Mouse (Mus musculus): ENCODE data around the gene Rhox12.

Rhox12 gene

DNA sequence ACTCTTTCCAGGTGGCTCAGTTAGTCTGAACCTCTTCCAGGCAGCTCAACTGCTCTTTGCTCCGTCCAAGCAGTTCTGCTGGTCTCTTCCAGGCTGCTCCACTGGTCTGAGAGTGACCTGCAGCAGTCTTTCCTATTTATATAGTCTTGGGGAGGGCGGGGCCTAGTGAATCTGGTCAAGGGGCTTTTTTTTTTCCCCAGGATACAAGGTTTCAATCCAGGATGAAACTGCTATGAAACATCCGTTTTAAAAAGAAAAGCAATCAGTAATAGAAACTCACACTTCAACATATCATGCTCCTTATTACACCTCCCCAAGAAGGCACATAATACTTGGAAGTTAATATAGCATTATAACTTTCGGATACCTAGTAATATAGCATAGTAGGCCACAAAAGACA lies at the start of gene Rhox12:
Gene Rhox12, minus strand, starts transcription at position 101 of the 400 bp plus-strand sequence.
- DNase-seq (ENCODE audit: low read depth) = no peak

- DNase-seq (ENCODE audit: low read depth) = peak; percentile 48
Measured at GRCm38 (mm10) chrX:38159097-38159496, 48.4 kb upstream of the Rhox12 start.

- no peak for DNase-seq (ENCODE audit: low read depth)
Measured at GRCm38 (mm10) chrX:38121478-38121877, 10.8 kb upstream of the Rhox12 start.

- no peak for DNase-seq (ENCODE audit: low read depth)
Measured at GRCm38 (mm10) chrX:38120982-38121381, 10.3 kb upstream of the Rhox12 start, which contains the start of gene Rhox13. Rhox13 (plus strand) TSS chrX:38121219.

- DNase-seq (ENCODE audit: low read depth) = no peak
Measured at GRCm38 (mm10) chrX:38085041-38085440, 25.7 kb downstream of the Rhox12 start, which contains the start of gene Rhox11. Rhox11 (minus strand) TSS chrX:38085141.

DNA sequence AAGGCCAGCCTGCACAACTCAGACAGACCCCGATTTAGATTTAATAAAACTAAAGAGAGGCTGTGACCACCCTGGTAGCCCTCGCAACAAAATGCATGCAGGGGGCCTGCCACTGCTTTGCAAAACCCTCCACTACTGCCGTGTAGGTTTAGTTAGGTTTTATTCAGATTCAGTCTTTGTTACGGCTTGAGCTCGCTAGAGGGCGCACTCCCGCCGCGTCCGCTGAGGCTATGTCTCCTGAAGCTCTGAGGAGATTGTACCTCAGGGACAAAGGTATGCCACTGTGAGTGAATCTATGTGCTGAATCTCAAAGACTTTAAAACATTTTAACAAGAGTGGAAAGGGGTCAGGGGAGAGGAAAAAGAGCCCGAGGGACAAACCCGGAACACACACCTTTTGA lies 26.5 kb downstream of the Rhox12 start:
- peak; percentile 50 for DNase-seq (ENCODE audit: low read depth)

DNA sequence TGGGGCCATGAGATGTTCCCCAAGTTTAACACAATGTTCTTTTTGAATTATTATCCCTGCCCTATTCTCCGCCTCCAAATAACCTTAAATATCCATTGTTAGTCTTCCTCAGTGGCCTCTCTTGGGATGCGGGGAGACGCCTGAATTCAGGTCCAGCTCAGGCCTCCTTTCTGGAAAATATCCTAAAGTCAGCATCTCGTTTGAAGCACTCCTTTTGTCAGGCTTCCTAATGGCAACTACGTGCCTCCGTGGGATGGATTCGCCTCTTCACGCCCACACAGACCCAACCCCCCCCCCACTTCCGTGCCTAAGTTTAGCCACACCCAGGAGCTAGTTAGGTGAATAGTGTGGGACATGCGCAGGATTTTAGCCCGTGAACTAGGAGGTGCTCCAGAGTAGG lies 44.5 kb downstream of the Rhox12 start, which contains the start of gene Rhox10:
Gene Rhox10, plus strand, starts transcription at position 301 of the 400 bp plus-strand sequence.
- DNase-seq (ENCODE audit: low read depth) = no peak

GRCm38 (mm10) chrX:38061544-38061943 lies 49.2 kb downstream of the Rhox12 start:
- DNase-seq (ENCODE audit: low read depth) = peak; percentile 56
